Mouse (Mus musculus): ENCODE data around the gene Ppp1r9b.
"Not testable (repeated sequence)": the region's sequence is repeated elsewhere in the genome, so short reads cannot be mapped to it uniquely, and the experiment has no call there.

Gene Ppp1r9b

DNA sequence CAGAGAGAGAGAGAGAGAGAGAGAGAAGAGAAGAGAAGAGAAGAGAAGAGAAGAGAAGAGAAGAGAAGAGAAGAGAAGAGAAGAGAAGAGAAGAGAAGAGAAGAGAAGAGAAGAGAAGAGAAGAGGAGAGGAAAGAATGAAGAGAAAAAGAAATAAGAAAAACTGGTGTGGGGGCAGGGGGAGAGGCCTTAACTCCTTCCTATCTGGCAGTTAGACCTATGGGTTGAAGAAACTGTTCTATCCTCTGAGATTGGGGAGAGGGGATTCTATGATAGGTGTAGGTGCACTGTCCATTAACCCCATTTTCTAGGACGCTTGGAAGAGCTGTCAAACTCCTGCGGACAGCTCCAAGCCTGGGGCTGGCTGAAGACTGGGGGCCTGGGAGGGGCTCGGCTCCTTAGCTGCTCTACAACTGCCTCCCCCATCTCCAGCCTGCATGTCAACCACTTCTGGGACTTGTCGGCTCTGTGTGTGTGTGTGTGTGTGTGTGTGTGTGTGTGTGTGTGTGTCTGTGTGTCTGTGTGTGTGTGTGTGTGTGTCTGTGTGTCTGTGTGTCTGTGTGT, 20.1 kb downstream of the Ppp1r9b start:
- in situ Hi-C loops (cut with MboI; ENCODE audit: unreplicated experiment in 2 of 2), result not testable (repeated sequence)

DNA sequence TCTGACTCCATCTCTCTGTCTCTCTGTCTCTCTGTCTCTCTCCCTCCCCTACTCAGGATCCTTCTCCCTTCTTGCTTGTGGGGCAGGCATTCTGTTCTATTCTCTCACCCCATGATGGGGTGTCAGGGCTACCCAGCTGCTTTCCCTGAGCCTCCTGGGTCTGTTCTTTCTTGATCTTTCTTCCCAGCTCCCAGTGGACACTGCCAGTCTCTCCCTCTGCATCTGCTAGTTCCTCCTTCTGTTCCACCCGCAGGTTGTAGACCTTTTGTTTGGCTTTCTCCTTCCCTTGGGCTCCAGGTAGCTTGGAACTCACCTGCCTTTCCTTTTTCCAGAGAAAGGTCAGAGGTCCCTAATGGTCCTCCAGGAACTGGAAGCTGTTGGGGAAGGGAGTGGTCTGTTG, 20.6 kb downstream of the Ppp1r9b start:
- in situ Hi-C loops (cut with MboI; ENCODE audit: unreplicated experiment in 2 of 2), result no loop called here

DNA sequence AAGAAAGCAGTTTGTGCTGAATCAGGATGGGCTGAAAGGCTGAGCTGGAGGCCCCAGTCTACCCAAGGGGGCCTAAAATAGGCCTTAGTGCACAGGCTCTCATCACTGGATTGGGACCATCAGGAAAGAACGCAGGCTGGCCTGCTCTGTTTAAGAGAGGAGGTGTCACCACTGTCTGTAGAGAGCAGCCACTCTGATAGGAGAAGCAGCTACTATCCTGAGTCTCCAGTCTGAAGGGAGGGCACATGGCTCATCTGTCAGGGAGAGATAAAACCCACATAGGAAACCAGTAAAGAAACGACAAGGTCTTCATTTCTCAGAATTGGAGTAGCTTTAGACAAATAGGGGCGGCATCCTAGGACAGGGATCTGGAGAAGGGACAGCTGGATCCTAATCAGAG, 21.2 kb downstream of the Ppp1r9b start:
- in situ Hi-C loops (cut with MboI; ENCODE audit: unreplicated experiment in 2 of 2), result no loop called here

DNA sequence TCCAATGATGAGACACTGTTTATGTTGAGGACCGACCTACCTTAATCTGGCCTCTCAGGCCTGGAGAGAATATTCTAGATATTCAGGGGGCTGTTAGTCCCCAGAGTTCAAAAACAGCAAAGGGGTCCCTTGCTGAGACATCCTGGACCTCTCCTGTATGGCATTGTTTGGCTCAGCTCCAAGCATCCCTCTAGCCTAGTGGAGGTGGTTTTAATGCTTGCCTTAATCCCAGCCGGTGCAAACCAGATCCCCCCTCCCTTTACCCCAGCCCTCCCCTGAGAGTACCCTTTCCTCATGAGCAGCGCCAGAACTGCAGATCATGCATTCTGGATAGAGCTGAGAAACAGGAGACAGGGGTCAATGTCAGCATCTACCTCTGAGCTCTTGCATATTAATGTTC, 21.7 kb downstream of the Ppp1r9b start:
- in situ Hi-C loops (cut with MboI; ENCODE audit: unreplicated experiment in 2 of 2), result no loop called here

GRCm38 (mm10) chr11:95015484-95015883, 24.6 kb downstream of the Ppp1r9b start:
- in situ Hi-C loops (cut with MboI; ENCODE audit: unreplicated experiment in 2 of 2), result no loop called here

DNA sequence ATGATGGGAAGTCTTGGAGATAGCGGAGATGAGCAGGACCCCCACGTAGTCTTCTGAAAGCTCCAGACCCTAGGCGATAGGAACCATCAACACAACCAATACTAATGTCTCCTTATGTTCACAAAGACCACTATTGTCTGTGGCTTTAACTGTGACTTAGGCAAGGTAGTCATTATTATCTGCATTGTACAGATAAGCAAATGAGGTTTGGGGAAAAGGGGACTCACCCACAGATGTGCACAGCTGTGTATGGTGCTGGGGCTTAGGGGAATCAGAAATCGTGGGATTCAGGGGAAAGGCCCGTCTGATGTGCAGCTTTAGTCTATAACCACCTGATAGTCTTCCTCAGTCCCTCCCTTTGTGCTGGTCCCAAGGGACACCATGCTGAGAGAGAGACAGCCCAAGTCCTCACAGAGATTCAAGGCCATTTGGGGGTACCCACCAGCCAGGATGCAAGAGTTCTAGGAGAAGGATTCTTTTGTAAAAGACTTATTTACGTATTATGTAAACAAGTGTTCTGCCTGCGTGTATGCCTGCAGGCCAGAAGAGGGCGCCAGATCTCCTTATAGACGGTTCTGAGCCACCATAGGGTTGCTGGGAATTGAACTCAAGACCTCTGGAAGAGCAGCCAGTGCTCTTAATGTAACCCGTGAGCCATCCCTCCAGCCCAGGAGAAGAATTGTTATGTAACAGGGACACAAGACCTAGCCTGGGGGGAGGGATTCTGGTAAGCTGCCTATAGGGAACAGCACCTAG, 31.6 kb downstream of the Ppp1r9b start:
- in situ Hi-C loops (cut with MboI; ENCODE audit: unreplicated experiment in 2 of 2), result no loop called here

DNA sequence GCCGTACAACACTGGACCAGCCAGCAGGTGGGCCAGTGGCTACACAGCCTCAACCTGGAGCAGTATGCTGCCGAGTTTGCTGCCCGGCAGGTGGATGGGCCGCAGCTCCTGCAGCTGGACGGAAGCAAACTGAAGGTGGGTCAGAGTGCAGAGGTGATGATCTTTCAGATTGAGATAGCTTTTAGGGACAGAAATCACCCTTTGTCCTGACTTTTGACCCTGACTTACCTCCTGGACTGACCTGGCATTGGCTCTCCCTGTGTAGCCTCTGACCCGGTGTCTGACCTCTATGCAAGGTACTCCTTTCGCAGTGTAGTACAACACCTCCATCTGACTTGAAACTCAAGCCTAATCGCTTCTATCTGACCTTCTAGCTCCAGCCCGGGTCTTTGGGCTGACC, 32.6 kb downstream of the Ppp1r9b start:
- in situ Hi-C loops (cut with MboI; ENCODE audit: unreplicated experiment in 2 of 2), result no loop called here

DNA sequence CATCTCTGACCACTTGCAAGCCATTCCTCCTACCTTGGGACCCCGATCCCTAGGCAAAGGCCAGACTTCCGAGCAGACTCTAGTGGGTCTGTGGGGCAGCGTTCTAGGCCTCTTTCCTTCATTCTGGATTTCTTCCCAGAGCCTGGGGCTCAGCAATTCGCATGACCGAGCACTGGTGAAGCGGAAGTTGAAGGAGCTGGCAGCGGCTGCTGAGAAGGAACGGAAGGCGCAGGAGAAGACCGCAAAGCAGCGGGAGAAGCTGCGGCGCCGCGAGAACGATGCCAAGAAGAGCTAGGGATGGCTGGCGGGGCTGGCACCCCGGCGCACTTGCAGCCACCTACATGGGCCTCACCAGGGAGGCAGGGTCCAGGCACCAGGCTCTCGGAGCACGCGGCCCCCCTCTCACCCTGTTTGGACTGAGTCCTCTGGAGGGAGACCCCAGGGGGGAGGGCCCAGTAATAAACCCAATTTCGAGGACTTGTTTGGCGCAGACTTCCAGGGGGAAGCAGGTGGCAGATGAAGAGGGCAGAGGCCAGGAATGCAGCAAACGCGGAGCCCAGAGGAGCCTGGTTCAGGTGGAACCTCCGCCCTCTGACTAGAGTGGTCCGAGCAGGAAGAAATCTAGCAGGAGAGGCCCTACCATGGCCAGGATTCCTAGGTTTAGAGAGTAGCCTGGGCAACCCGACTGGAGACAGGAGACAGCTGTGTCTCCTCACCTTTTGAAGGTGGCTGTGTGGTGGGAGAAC, 33.8 kb downstream of the Ppp1r9b start:
- in situ Hi-C loops (cut with MboI; ENCODE audit: unreplicated experiment in 2 of 2), result no loop called here

- in situ Hi-C loops (cut with MboI; ENCODE audit: unreplicated experiment in 2 of 2), result no loop called here
These were observed 34.6 kb downstream of the Ppp1r9b start for GRCm38 (mm10) chr11:95025227-95026012.

- in situ Hi-C loops (cut with MboI; ENCODE audit: unreplicated experiment in 2 of 2), result no loop called here
These were observed 35.3 kb downstream of the Ppp1r9b start for GRCm38 (mm10) chr11:95026090-95026542.

GRCm38 (mm10) chr11:95026849-95027248, 36.0 kb downstream of the Ppp1r9b start:
- in situ Hi-C loops (cut with MboI; ENCODE audit: unreplicated experiment in 2 of 2), result no loop called here

- in situ Hi-C loops (cut with MboI; ENCODE audit: unreplicated experiment in 2 of 2), result no loop called here
These were observed 37.1 kb downstream of the Ppp1r9b start for GRCm38 (mm10) chr11:95027850-95028470.

- in situ Hi-C loops (cut with MboI; ENCODE audit: unreplicated experiment in 2 of 2), result no loop called here
These were observed 42.1 kb downstream of the Ppp1r9b start for GRCm38 (mm10) chr11:95032945-95033344.

GRCm38 (mm10) chr11:95033617-95034016, 42.8 kb downstream of the Ppp1r9b start:
- in situ Hi-C loops (cut with MboI; ENCODE audit: unreplicated experiment in 2 of 2), result no loop called here

- in situ Hi-C loops (cut with MboI; ENCODE audit: unreplicated experiment in 2 of 2), result no loop called here
These were observed 44.1 kb downstream of the Ppp1r9b start for GRCm38 (mm10) chr11:95034902-95035301.

DNA sequence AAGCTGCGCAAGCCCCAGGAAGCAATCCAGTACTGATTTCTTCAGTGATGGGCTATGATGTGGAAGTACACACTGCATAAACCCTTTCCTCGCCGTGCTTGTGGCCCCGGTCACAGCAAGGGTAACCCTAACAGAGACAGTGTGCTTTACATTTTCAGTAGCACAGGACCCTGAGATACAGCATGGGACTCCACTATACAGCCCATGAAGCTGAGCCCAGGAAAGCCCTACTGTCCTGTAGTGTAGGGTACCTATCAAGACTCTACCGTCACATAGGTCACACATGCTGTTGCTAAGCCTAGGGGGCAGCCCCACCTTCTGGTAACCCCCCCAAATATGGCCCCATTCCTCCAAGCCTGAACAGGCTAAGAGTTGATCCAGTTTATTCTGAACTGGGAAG, 45.7 kb downstream of the Ppp1r9b start:
- in situ Hi-C loops (cut with MboI; ENCODE audit: unreplicated experiment in 2 of 2), result no loop called here

DNA sequence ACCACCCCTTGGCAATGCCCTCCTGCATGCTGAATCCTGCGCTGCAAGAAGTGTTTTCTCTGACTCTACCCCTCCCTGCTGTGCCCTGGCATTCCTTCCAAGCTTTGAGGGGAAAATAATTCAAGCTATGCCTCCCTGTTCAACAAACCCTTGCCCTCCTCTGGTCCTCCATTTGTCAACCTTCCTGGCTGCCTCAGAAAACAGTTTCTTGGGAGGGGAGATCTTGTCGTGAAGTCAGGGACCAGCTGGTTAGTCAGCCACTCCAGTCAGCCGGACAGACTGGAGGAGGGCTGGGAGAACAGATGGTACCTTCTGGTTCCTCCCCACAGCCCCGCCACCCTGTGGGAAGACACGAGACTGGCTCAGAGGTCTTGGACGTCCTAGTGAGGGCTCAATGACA, 46.5 kb downstream of the Ppp1r9b start:
- in situ Hi-C loops (cut with MboI; ENCODE audit: unreplicated experiment in 2 of 2), result no loop called here

DNA sequence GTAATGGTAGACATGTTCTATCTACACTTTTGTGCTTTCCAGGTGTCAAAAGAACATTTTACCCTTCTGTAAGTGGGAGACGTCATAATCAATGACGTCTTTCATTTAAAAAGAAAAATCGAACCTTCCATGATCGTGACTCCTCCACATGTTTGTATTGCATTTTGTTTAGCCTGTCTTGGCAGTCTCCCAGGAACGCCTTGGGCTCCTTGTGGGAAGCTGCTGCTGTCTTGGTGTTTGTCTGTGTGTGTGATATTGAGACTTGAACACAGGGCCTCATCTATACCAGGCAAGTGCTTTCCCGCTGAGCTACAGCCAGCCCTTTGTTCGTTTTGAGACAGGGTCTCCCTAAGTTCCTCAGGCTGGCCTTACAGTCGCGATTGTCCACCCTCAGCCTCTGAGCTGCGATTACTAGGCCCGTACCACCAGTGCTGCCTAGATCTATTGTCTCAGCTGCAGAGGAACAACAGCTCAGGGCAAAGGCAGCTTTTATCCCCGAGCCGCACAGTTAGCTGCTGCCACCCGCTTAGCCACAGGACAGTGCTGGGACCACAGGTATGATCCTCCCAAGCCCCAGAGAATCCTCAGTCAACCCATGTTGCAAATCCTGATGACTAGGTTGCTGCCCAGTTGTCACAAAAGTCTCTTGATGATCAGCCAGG, 47.5 kb downstream of the Ppp1r9b start:
- in situ Hi-C loops (cut with MboI; ENCODE audit: unreplicated experiment in 2 of 2), result no loop called here

DNA sequence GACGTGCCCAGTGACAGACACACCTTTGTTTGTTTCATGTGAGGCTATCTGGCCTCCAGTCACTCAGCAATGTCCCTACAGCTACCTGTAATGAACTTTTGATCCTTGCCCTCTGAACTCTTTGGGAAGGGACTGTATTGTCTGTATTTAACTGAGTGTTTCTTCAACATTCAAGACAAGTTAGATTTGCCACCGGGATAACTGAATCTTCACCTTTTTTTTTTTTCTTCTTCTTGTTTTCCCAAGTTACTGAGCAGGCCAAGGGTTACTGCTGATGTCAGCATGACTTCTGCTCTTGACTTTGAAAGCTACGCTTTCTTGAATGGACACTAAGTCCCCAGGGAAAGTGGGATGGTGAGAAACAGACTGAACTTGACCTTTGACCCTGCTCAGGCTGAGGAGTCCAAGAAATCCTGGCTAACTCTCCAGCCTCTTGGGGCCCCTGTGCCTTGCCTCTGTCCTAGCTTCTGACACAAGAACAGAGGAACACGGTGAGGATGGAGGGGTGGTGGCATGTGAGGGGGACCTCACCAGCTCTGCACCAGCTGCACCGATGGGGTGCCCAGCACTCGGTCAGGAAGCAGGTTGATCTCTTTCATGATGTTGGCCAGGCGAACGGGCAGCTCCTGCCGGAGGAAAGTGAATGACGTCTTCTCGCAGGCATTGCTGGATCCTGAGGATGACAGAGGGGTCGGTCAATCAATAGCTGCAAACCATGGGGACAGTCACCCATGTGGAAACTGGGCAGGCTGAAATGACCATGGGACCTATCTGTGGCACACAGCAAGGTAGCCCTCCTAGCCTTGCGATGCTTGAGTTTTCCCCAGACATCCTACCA, 48.2 kb downstream of the Ppp1r9b start:
- in situ Hi-C loops (cut with MboI; ENCODE audit: unreplicated experiment in 2 of 2), result no loop called here

Data from v-Abl transformed pro-B cells (cell line).